Comparison of ENCODE assay signal across 7 mouse cellular contexts in the genomic region with DNA sequence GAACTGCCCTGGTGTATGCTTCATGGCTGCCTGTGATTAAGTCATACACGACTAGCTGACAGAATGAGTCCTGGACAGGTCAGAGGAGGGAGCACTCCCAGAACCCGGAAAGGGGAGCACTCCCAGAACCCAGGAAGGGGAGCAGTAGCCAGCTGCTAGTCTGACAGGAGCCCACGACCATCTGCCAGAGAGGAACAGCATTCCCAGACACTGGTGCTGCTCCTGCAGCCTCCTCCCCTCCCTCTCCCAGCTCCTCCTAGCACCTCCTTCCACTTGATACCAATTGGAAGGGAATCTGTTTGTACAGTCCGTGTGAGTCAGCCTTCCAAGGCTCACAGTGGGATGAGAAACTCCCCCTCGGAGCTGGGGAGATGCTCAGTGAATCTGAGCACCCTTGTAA. TPM values are rescaled to one million over a fixed set of nuclear protein-coding genes. Genes with fewer than 3 reads are reported as not detected.
DNase-seq lines count a peak whose midpoint lies in the region; TF ChIP-seq lines count a peak whose summit lies in the region.

No protein-coding gene starts in this region.

- peak; percentile 77 for DNase-seq in brain, embryonic 14.5 days (ENCODE audit: low read depth)
- DNase-seq in cerebellum, adult 2 months: peak; percentile 28 to 54
- DNase-seq in heart, postnatal 14 days: peak; percentile 11 to 26
- DNase-seq in limb, embryonic 10.5 days (ENCODE audit: low spot score): no peak
- DNase-seq in thymus, adult 18-20 months: no peak
- DNase-seq in adrenal gland, postnatal 36 days: no peak
- no peak for DNase-seq in thymus, postnatal 14 days

- TF ChIP-seq POLR2A in brain, embryonic 14.5 days (IDR thresholded peaks at IDR 0.05; ENCODE audit: borderline replicate concordance, extremely low read depth, insufficient read depth, insufficient read length, poor library complexity, severe bottlenecking): no peak
- TF ChIP-seq POLR2A in cerebellum, adult 2 months (IDR thresholded peaks at IDR 0.05; ENCODE audit: borderline replicate concordance, insufficient read depth, low read length): no peak

- no peak for TF ChIP-seq CTCF in brain, embryonic 14.5 days (IDR thresholded peaks at IDR 0.05; ENCODE audit: borderline replicate concordance, extremely low read depth, insufficient read depth, insufficient read length)
- TF ChIP-seq CTCF in cerebellum, adult 2 months (IDR thresholded peaks at IDR 0.05; ENCODE audit: borderline replicate concordance, insufficient read depth, low read depth, low read length): no peak

- 14% methylated on average over 5 of the region's 5 CpGs for WGBS in cerebellum, adult 2 months
- 32% methylated on average over 5 of the region's 5 CpGs for WGBS in limb, embryonic 10.5 days

- H3K27ac ChIP-seq in cerebellum, adult 2 months (ENCODE audit: insufficient read depth, low read length): no peak overlapping the region
- 0 out of 2 replicates have a peak overlapping the region, but pooled peaks have one; percentile 30 for H3K27ac ChIP-seq in limb, embryonic 10.5 days

- H3K36me3 ChIP-seq in limb, embryonic 10.5 days: no peaks in the 10 kb centered on the region

- H3K9me3 ChIP-seq in limb, embryonic 10.5 days (replicated peaks): no peaks in the 10 kb centered on the region

- H3K27me3 ChIP-seq in cerebellum, adult 2 months (ENCODE audit: control insufficient read depth, insufficient read depth, low read length): no peaks in the 10 kb centered on the region
- H3K27me3 ChIP-seq in limb, embryonic 10.5 days (ENCODE audit: low read depth, poor library complexity, severe bottlenecking): no peaks in the 10 kb centered on the region

- H3K4me1 ChIP-seq in cerebellum, adult 2 months (ENCODE audit: control insufficient read depth, insufficient read depth, low read length): no peaks in the 10 kb centered on the region
- peaks cover 6% of the 10 kb centered on the region for H3K4me1 ChIP-seq in limb, embryonic 10.5 days

- intact Hi-C loops in heart, postnatal 14 days (cut with DNase I): no loop called here

- H3K4me3 ChIP-seq in cerebellum, adult 2 months (replicated peaks; ENCODE audit: insufficient read depth, low read depth, low read length): no peak overlapping the region
- H3K4me3 ChIP-seq in limb, embryonic 10.5 days: no peak overlapping the region

RNA-seq across cellular contexts. Expression of gene Zfp706, which starts 35.0 kb away (rescaled TPM):
- polyA plus RNA-seq in brain, embryonic 14.5 days (2012; rRNA removed): 76.9 and 99.6 TPM in 2 replicates
- polyA plus RNA-seq in cerebellum, adult 2 months (2012; rRNA removed): 120 and 125 TPM in 2 replicates
- total RNA-seq in heart, postnatal 14 days (2021): 100 to 1,000 TPM; 194 to 211 TPM
- 509 and 547 TPM in 2 replicates for polyA plus RNA-seq in limb, embryonic 10.5 days (2016; fragmentation: Nextera tagmentation; extraction: Ambion mirVana)
- total RNA-seq in adrenal gland, postnatal 36 days (2021): 100 to 1,000 TPM; 203 to 216 TPM

Comparison
In these comparisons a context has a peak if more than half of its experiments do, and no peak if none do; other contexts are left out.
1. DNase-seq: peak in brain, embryonic 14.5 days (single experiment), cerebellum, adult 2 months (2 of 2) and heart, postnatal 14 days (2 of 2); none in limb, embryonic 10.5 days (single experiment), thymus, adult 18-20 months (0 of 2), adrenal gland, postnatal 36 days (0 of 2) and thymus, postnatal 14 days (single experiment).